Mouse (Mus musculus): ENCODE measurements at regions not wholly inside any gene's neighbourhood (a gene's known extent, or its start where the extent isn't known, plus 50 kb on each side); places are given as distances from the start of the nearest gene placed in this dataset.
A peak's percentile ranks its signal among the peaks of the same experiment; 100 is the strongest.

- DNase-seq (ENCODE audit: low spot score), result peak; percentile 21
These were observed 460.1 kb upstream of the Grid2 start for GRCm38 (mm10) chr6:62795596-62795995.
